Mouse (Mus musculus) brain, embryonic 18.5 days (tissue): ENCODE measurements around the gene Fam173a.

Experiments
- DNase-seq: peaks from one replicate; pipeline ENCODE4 v3.0.0-alpha.2; 2012; ENCODE audit warnings: low read depth, low spot score

Gene Fam173a

DNA sequence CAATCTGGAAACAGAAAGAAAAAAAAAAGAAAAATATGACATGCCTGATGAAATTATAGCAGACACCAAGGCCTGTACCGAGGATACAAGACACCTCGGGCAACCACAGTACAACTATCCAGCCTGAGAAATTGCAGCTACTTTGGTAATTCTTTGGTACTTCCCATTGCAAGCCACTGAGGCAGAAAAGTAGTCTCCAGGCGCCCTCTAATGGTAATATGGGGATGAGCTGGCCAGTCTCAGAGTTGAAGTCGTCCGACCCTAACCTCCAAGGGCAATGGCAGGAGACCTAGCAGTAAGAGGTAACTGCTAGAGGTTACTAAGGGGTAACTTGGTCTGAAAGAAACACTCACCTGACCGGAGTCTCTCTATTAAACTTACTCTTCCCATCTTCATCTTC, 8.3 kb upstream of the Fam173a start:
- no peak for DNase-seq

- no peak for DNase-seq
Measured at GRCm38 (mm10) chr17:25796951-25797369, 4.3 kb upstream of the Fam173a start, which contains the start of gene Metrn. Metrn (minus strand) TSS chr17:25797136.

DNA sequence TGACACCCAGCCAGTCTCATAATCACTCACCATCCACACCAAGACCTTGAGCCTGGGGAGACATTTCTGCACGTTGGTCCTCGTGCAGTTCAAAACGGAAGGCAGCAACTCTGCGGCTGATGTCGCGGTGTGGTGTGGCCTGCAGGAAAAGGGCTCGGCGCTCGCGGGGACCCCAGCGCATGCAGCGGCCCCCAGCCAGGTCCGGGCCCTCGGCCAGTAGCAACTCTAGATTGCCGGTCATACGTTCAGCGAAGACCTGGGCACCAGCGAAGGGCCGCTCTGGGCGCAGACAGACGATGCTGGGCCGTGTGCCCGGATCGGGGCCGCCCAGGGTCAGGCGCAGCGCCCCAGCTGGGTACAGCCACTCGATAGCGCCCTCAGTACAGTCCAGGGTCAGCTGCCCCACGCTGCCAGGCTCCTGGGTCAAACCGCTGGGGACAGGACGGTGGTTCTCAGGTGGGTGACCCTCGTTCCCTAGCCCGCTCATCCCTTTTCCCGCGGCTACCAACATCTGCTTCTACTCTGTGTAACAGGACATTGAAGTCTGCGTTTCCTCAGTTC, 3.6 kb upstream of the Fam173a start:
- no peak for DNase-seq

DNA sequence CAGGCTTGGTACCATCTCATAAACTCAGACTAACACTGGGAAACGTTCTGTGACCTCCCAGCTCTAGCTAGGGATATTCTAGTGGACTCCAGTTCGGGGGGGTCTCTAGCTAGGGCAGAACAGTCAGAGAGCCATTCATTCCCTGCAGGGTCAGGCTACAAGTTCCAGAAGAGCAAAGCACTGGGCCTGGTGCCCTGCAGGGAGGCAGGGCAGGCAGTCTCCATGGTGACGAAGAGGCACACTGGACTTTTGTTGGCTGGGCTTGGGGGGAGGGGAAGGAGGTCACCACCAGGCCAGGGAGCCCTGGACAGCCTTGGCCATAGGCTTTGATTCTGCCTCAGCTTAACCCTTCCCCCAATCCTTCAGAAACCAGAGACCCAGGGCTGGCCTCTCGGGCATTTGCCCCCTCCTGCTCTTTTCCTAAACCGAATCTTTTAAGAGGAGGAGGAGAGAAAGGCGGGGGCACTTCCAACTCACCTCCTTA, 3.0 kb upstream of the Fam173a start, which contains the start of gene AC134908.4:
Gene AC134908.4, minus strand, starts transcription at position 51 of the 484 bp plus-strand sequence.
- DNase-seq: no peak

DNA sequence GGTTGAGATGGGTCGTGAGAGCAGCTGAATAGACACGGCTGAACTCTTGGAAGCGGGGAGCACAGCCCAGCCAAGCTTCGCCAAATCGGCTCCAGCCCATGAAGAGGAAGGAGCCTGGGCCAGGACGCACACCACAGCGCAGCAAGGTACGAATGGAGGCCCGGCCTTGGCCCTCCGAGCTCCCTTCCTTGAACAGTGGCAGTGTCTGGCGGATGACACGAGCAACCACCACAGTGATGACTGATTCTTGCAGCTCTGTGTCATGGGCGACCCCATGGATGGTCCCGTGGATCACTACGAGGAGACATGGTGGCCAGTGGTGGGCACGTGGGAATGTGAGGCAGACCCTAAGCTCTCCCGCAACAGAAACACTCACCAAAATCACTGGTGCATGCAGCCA, 2.3 kb upstream of the Fam173a start:
- no peak for DNase-seq

GRCm38 (mm10) chr17:25794197-25794596, 1.5 kb upstream of the Fam173a start:
- DNase-seq: no peak

- no peak for DNase-seq
Measured at GRCm38 (mm10) chr17:25791843-25792527, 716 bp downstream of the Fam173a start.

DNA sequence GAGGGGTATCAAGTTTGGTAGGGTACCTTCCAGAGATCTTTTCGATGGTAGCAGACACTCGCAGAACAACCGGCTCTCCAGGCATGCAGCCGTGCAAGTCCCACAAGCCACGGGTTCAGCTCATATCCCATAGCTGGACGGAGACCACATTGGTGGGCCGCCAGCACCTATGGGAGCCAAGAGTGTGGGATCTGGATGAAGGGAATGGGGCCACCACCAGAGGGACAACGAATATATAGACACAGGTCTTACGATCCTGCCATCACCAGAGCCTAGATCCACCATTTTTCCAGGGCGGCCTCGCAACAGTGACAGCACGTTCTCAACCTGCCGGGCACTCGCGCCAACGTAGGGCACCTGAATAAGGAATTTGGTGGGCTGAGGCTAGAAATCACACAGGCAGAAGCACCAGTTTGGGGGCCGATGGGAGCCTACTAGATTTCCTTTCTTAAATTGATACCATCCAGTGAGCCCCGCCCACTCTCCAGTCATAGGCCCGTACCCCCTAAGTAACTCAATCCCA, 1.3 kb downstream of the Fam173a start:
- no peak for DNase-seq

DNA sequence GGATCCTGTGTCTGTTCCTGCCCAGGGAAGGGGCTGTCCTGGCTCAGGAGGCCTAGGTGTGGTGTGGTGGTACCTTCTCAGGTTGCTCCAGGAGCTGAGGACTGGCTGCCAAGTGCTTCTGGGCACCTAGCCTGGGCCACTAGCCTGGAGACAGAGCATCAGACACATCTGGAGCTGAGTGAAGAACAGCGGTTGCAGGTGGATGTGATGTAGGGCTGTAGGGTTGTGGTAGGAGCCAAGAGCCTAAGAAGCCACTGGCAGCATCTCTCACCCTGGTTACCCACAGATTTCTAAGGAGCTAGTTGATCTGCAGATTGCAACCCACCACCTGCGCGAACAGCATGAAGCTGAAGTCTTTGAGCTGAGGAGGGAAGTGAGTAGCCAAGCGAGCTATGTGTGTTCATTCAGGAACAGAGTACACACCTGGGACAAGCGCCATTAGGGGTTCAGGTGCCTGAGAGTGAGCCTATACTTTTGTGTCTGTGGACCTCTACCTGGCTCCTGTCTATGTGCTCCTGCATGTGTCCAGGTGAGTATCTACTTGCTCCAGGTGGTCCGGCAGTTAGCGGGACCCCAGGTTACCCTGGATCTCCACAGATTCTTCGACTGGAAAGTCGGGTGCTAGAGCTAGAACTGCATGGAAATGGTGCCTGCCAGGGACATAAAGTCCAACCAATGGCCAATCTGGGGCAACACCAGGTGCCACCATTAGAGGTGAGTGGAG, 5.8 kb downstream of the Fam173a start:
- DNase-seq: no peak

- DNase-seq: no peak
Measured at GRCm38 (mm10) chr17:25786280-25786679, 6.4 kb downstream of the Fam173a start, which contains the start of gene Ccdc78. Ccdc78 (plus strand) TSS chr17:25786580.

GRCm38 (mm10) chr17:25785281-25785745, 7.4 kb downstream of the Fam173a start, which contains the start of gene Haghl:
Haghl (minus strand) TSS chr17:25785673.
- peak; percentile 85 for DNase-seq

GRCm38 (mm10) chr17:25783861-25784574, 8.7 kb downstream of the Fam173a start:
- no peak for DNase-seq

DNA sequence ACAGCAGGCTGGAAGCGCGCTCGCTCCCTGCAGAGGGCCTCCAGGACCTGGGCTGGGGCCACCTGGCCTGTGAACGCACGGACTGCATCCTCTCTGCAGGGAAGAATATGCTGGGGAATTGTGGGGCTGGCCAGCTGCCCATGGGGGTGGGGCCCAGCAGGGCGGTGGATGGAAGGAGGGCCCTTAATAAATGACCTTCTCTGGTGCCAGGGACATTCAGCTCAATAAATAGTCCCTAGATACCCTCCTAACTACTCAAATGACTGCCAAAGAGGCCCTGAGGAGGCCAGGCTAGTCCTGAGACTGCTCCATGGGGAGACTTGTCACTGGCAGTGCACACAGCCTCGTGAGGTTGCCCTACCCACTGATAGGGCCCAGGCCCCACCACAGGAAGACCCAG, 9.6 kb downstream of the Fam173a start:
- no peak for DNase-seq

GRCm38 (mm10) chr17:25781339-25781738, 11.4 kb downstream of the Fam173a start:
- no peak for DNase-seq

GRCm38 (mm10) chr17:25777948-25778347, 14.8 kb downstream of the Fam173a start:
- no peak for DNase-seq

GRCm38 (mm10) chr17:25775318-25776062, 17.2 kb downstream of the Fam173a start:
- DNase-seq: no peak

DNA sequence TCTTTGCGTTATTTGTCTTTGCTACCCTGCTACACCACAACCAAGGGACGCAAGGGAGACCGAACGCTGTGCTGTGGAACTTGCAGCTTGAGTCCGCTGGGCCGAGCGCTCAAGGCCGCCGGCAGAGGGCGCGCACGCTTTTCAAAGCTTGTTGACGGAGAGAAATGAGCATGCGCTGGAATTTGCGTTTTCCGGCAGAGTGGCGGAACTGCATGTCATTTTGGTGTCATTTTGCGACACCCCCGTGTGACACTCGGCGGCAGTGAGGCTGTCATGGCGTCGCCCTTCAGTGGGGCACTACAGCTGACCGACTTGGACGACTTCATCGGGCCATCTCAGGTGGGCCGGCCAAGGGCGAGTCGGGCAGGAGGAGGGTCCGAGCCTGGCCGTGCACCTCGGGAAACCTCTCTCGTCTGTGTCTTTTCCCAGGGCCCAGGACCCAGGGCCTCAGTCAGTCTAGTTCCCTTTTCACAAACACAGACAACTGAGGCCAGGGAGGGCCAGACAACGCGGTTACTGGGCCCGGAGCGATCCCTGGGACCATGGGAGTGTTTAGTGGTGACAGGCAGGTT, 19.1 kb downstream of the Fam173a start, which contains the start of gene Narfl:
Gene Narfl, plus strand, starts transcription at position 228 of the 572 bp plus-strand sequence.
- peak; percentile 95 for DNase-seq

DNA sequence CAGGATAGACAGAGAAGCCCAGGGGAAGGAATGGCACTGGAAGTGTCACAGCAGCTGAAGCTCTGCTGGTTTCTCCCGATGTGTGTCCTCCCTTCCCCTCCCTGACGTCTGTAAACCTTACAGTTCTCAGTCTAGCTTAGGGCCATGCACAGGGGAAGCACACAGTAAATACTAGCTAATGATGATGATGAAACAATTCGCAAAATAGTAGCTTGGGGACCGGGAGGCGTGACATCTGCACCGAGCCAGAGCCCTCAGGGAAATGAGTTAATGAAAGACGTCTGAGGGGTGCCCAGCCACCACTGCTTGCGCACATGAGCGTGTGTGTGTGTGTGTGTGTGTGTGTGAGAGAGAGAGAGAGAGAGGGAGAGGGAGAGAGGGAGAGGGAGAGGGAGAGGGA, 23.4 kb downstream of the Fam173a start:
- DNase-seq: no peak

DNA sequence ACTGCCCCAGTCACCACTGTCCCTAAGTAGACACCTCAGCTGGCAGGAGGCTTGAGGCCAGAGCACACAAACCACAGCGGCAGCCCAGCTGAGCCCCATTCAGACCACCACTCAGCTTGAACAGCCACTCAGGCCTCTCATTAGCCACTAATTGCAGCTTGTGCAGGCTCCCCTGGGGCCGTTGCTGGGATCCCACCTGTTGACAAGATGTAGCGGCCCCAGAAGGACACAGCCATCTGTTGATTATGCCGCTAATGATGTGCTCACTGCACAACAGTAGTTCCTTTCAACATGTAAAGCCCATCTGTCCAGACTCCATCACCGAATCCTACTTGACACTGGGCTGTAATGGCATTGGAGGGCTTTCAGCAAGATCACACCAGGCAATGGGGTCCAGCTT, 26.8 kb downstream of the Fam173a start:
- DNase-seq: no peak

DNA sequence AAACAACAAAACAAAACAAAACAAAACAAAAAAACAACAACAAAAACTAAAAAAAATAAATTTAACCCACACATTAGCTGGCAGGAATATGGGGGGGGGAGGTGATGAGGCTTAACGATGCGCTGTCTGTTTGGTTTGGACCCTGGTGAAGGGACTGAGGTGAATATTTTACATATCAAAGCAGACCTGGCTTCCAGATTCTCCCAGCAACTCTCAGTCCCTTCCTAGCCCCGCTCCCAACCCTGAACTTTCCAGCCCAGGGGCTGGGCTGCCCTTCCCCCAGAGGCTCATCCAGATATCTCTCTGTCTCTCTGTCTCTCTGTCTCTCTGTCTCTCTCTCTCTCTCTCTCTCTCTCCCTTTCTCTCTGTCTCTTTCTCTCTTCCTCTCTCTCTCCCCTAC, 30.1 kb downstream of the Fam173a start:
- DNase-seq: no peak
